Mouse (Mus musculus): ENCODE measurements at regions not wholly inside any gene's neighbourhood (a gene's known extent, or its start where the extent isn't known, plus 50 kb on each side); places are given as distances from the start of the nearest gene placed in this dataset.

GRCm38 (mm10) chr3:131756126-131756525 is 191.6 kb downstream of the Papss1 start:
- no peak for TF ChIP-seq CTCF (conservative IDR thresholded peaks at IDR 0.05; ENCODE audit: insufficient read depth, insufficient read length, low read depth, low read length)
- no peak for TF ChIP-seq POLR2A (IDR thresholded peaks at IDR 0.05; ENCODE audit: low read depth, low read length)

All from kidney, adult 2 months (tissue).